Mouse (Mus musculus): ENCODE measurements around the gene Filip1. TPM values are rescaled to one million over a fixed set of nuclear protein-coding genes. Genes with fewer than 3 reads are reported as not detected.

The Filip1 gene
- polyA plus RNA-seq, 1 experiment = 6.7 TPM

DNA sequence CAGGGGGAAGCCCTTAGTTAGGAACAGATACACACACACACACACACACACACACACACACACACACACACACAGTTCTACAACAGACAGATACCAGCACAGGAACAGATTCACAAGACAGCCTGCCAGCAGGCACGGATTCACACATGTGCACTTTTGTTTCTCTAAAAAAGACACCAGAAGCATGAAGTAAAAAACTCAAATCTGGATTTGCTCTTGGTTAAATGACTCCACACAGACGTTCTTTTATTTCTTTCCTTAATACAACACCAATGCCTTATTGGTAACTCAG, 226.9 kb downstream of the Filip1 start:
- Histone ChIP-seq H3K4me3 (ENCODE audit: insufficient read depth, low read depth, low read length) (no peak overlapping the region), H3K4me1 (ENCODE audit: control insufficient read depth, insufficient read depth, insufficient read length, low read length) (peaks cover 12% of the 10 kb centered on the region), H3K27ac (replicated peaks; ENCODE audit: low read depth, low read length) (no peak overlapping the region)

DNA sequence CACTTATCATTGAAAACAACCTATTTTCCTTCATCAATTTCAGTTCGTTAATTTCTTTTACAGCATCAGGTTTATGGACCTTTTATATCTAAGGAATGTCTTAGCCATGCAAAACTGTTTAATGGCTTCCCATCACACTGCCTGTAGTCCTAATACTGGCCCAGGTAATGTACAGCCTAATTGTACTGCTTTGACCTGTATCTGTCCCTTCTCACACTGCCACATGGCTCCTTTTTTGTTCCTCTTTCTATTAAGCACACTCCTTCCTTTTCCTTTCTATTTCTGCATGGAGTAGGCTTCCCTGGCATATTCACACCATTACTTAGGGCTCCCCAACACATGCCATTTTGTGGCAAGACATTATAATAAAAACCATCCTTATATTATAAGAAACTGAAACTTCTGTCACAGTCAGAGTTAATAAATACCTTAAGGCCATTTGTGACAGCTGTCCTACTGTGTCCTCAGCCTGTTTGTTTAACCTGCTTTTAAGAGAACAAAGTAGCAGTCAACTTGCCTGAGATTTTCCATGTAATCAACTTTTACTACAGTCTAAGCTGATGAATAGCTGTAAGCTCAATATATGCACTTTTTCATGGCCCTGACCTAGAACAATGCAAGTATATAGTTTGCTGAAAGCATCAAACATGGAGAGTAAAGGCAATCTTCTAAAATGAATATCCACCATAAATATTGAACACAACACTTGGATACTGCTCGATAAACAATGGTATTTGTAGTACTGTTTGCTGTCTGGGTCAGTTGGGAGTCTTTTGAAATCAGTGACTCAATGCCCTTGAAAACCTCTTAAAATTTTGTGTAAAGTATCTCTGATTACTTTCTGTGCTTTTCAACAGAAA, 227.5 kb downstream of the Filip1 start:
- H3K4me1 ChIP-seq (ENCODE audit: control insufficient read depth, insufficient read depth, insufficient read length, low read length) = peaks cover 10% of the 10 kb centered on the region

DNA sequence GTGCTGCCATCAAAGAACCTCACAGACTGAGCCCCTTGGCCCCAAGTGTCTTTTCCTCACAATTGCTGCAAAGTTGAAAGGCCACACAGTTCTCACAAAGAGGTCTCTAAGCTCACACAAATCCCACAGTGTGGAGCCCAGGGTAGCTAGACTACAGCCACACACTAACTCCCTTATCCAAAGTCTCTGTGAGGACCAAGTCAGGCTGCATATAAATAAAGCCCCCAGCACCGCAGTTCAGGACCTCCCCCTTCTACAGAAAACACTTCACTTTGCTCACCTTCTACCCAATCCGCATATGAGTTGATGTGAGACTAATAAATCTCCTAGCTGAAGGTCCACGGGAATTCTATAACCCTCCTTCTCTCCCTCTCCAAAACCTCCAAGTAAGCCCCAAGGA, 228.2 kb downstream of the Filip1 start:
- Histone ChIP-seq H3K27ac (replicated peaks; ENCODE audit: low read depth, low read length) (no peak overlapping the region), H3K4me1 (ENCODE audit: control insufficient read depth, insufficient read depth, insufficient read length, low read length) (peaks cover 10% of the 10 kb centered on the region), H3K4me3 (ENCODE audit: insufficient read depth, low read depth, low read length) (no peak overlapping the region)

More for the DNA sequence above, 227.5 kb downstream of the Filip1 start:
- Histone ChIP-seq H3K4me3 (ENCODE audit: insufficient read depth, low read depth, low read length) (no peak overlapping the region), H3K27ac (replicated peaks; ENCODE audit: low read depth, low read length) (no peak overlapping the region)

DNA sequence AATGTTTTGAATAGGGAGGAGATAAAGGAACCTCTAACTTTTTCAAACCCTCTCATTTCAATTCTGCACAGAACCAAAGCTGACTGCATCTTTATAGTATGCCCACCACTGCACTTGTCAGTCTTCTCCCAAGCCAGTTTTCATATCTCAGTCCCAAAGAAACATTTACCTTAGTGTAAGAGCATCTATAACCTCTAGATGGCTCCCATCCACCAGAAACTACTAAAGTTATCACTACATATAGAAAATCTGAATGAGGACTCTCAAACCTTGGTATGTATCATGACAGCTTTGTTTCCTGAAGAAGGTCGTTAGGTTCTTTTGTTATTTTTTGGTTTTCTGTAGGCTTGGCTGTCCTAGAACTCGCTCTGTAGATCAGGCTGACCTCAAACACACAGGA, 233.3 kb downstream of the Filip1 start:
- Histone ChIP-seq H3K4me3 (ENCODE audit: insufficient read depth, low read depth, low read length) (no peak overlapping the region), H3K4me1 (ENCODE audit: control insufficient read depth, insufficient read depth, insufficient read length, low read length) (no peaks in the 10 kb centered on the region)

DNA sequence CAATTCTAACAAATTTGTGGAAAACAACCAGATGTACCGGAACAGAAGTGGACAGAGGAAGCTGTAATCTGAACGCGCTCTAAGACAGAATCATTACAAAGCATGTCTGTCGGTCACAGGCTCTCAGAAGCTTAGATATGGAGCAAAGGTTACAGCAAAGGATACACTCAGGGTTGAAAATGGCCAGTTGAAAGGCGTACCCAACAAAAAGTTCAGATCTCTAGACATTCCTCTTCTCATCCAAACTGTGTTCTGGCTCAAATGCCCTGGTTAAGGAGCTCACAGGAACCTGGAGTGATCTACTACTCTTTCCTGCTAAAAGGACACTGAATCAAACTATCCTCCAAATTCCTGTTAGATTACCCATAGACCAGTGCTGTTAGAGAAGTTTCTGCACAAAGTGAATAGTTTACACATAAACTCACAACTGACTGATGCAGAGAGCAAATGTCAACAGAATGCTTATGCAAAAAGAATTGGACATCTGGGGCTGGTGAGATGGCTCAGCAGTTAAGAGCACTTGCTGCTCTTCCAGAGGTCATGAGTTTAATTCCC, 245.6 kb downstream of the Filip1 start:
- Histone ChIP-seq H3K4me1 (ENCODE audit: control insufficient read depth, insufficient read depth, insufficient read length, low read length) (no peaks in the 10 kb centered on the region), H3K4me3 (ENCODE audit: insufficient read depth, low read depth, low read length) (no peak overlapping the region), H3K27ac (replicated peaks; ENCODE audit: low read depth, low read length) (no peak overlapping the region)

More for the DNA sequence above, 233.3 kb downstream of the Filip1 start:
- H3K27ac ChIP-seq (replicated peaks; ENCODE audit: low read depth, low read length) = no peak overlapping the region

DNA sequence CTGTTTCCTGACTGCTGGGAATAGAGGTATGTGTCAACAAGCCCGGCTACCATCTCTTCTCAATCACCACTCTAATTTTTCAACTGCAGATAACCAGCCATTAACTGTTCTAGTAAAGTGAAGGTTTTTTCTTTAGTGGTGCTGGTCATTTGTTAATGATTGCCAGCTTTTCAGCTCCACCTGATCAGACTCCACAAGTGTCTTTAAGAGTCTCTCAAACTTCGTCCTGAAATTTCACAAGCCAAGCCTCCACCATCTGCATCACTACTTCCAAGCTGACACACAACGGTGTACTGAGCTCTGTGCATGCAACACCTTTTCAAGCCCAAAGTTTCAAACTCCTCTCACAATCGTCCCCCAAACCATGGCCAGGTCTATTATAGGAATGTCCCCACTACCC, 247.3 kb downstream of the Filip1 start:
- H3K4me3 ChIP-seq (ENCODE audit: insufficient read depth, low read depth, low read length) = no peak overlapping the region
- no peaks in the 10 kb centered on the region for H3K4me1 ChIP-seq (ENCODE audit: control insufficient read depth, insufficient read depth, insufficient read length, low read length)
- H3K27ac ChIP-seq (replicated peaks; ENCODE audit: low read depth, low read length) = no peak overlapping the region

Other genes starting within 250 kb of the Filip1 start
- gene Tmem30a, start 219.3 kb downstream of the Filip1 start, polyA plus RNA-seq (2012; ENCODE audit: insufficient read depth, insufficient read length, missing spikeins) = 61.6 and 79.5 TPM in 2 replicates
- 38.4 and 47.2 TPM in 2 replicates for gene Senp6, start 54.1 kb upstream of the Filip1 start, polyA plus RNA-seq (2012; ENCODE audit: insufficient read depth, insufficient read length, missing spikeins)
- 15.9 and 21.4 TPM in 2 replicates for gene Myo6, start 152.2 kb upstream of the Filip1 start, polyA plus RNA-seq (2012; ENCODE audit: insufficient read depth, insufficient read length, missing spikeins)

Data from brown adipose tissue, adult 24 weeks (tissue).